Mouse (Mus musculus) forebrain, embryonic 14.5 days (tissue): ENCODE measurements at regions not wholly inside any gene's neighbourhood (a gene's known extent, or its start where the extent isn't known, plus 50 kb on each side); places are given as distances from the start of the nearest gene placed in this dataset.

Source experiments
- ATAC-seq: fragments of 200-750 bp; cut with Nextera tagmentation; 2 replicates; pipeline ENCODE4 v1.8.0; 2017; ENCODE audit warnings: mild to moderate bottlenecking, moderate library complexity
- DNase-seq: peaks from one replicate; pipeline ENCODE4 v3.0.0-alpha.2; 2015; ENCODE audit warnings: low spot score
- H3K27ac ChIP-seq: fragments of 300-500 bp; sonication (generic); 2 replicates; pipeline ENCODE4 v1.5.1; 2014; ENCODE audit warnings: low read depth, mild to moderate bottlenecking, control low read depth, low read length, moderate library complexity
- H3K27me3 ChIP-seq: fragments of 300-500 bp; sonication (generic); replicated peaks from 2 replicates; pipeline ENCODE4 v1.6.1; 2014; ENCODE audit warnings: low read length, control low read depth, mixed read lengths; ENCODE audit not compliant: control insufficient read depth, insufficient read depth
- H3K36me3 ChIP-seq: fragments of 300-500 bp; sonication (generic); 2 replicates; pipeline ENCODE4 v1.6.1; 2014; ENCODE audit warnings: low read length, control low read depth; ENCODE audit not compliant: control insufficient read depth, insufficient read depth
- H3K4me1 ChIP-seq: fragments of 300-500 bp; sonication (generic); 2 replicates; pipeline ENCODE4 v1.6.1; 2014; ENCODE audit warnings: antibody characterized with exemption, low read length, control low read depth; ENCODE audit not compliant: control insufficient read depth, insufficient read depth
- H3K4me2 ChIP-seq: fragments of 300-500 bp; sonication (generic); 2 replicates; pipeline ENCODE4 v1.6.1; 2014; ENCODE audit warnings: mild to moderate bottlenecking, control low read depth, low read length
- H3K4me3 ChIP-seq: fragments of 300-500 bp; sonication (generic); 2 replicates; pipeline ENCODE4 v1.5.1; 2014; ENCODE audit warnings: low read depth, low read length, control low read depth
- H3K9ac ChIP-seq: fragments of 300-500 bp; sonication (generic); 2 replicates; pipeline ENCODE4 v1.6.1; 2014; ENCODE audit warnings: mild to moderate bottlenecking, low read length, control low read depth, moderate library complexity
- H3K9me3 ChIP-seq: fragments of 300-500 bp; sonication (generic); replicated peaks from 2 replicates; pipeline ENCODE4 v1.6.1; 2016; ENCODE audit warnings: low read length, control low read depth, mixed read lengths; ENCODE audit not compliant: control insufficient read depth
- WGBS: fragments of 180-500 bp; shearing (Covaris S2); extraction: QIAGEN DNeasy Blood & Tissue Kit; methylation state at CpG from one replicate; pipeline ENCODE4 v1.1.7; 2014; 5-methylcytosine and 5-hydroxymethylcytosine counted together

DNA sequence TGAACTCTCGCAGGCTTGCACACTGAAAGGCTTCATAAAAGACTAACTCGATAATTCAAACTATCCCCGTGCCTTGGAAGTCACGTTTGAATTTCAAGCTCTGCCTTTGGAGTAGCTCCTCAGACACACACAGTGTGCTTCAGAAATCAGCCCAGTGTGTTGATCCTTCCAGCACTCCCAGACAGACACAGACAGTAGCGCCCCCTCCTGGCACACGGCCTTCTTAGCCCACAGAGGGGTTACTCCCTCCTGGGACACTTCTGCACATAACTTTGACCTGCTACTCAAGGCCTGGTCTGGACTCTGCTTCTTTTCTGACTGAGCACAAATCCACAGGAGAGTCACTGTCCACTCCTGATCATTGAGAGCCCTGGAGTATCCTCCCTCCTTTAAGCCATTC, 182.3 kb upstream of the Spdye4c start:
- Histone ChIP-seq H3K4me2 (no peak overlapping the region), H3K4me3 (no peak overlapping the region), H3K27ac (no peak overlapping the region), H3K36me3 (no peaks in the 10 kb centered on the region), H3K27me3 (no peaks in the 10 kb centered on the region), H3K9me3 (no peaks in the 10 kb centered on the region), H3K4me1 (no peaks in the 10 kb centered on the region; the same call in 1 of the 2 replicates), H3K9ac (no peak overlapping the region)
- whole genome bisulfite sequencing: 33% methylated on average over 6 of the region's 6 CpGs
- ATAC-seq (no peak), DNase-seq (peak; percentile 40)

DNA sequence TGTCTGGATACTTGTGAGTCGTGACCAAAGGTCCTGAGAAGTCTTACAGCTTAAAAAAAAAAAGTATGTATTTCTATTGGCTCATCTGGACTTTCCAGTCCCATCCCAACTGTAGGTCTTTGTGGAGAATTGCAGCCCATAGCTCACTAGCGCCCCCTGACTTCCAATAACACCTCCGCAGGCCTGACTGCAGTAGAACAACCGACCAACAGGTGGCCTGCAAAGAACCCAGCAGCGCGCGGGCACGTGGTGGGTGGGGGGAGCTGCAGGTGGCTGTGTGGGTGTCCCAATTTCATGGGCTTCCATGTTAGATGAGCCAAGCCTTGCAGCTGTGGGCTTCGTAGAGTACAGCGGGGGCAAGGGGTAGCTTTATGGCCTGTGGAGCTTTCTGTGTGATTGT, 178.7 kb upstream of the Spdye4c start:
- ATAC-seq (no peak), DNase-seq (peak; percentile 44)
- Histone ChIP-seq H3K9me3 (no peaks in the 10 kb centered on the region), H3K27me3 (no peaks in the 10 kb centered on the region), H3K27ac (no peak overlapping the region), H3K4me3 (no peak overlapping the region), H3K36me3 (no peaks in the 10 kb centered on the region), H3K4me2 (no peak overlapping the region), H3K9ac (no peak overlapping the region), H3K4me1 (no peaks in the 10 kb centered on the region)
- WGBS: 10% methylated on average over 10 of the region's 10 CpGs

DNA sequence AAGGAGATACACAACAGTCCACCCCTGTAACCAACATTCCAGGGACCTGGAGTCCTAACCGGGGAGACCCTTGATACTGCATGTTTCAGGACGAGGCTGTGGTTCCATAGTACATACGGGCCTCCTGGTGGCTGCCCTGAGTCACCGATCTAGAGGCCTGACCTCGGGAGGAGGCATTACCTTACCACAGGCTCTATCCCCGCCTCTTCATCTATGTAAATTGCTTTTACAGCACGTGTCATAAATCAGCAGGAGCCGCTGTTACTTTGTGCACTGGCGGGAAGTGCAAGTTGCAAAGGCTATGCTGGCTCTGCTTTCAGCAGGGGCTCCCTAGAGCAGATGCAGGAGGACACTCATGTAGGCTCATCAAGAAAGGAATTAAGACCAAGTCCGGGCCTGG, 178.0 kb upstream of the Spdye4c start:
- WGBS: 59% methylated on average over 10 of the region's 10 CpGs
- Histone ChIP-seq H3K9ac (no peak overlapping the region), H3K27me3 (no peaks in the 10 kb centered on the region), H3K9me3 (no peaks in the 10 kb centered on the region), H3K36me3 (no peaks in the 10 kb centered on the region), H3K27ac (no peak overlapping the region), H3K4me1 (no peaks in the 10 kb centered on the region), H3K4me2 (no peak overlapping the region), H3K4me3 (no peak overlapping the region)
- no peak for ATAC-seq
- no peak for DNase-seq

DNA sequence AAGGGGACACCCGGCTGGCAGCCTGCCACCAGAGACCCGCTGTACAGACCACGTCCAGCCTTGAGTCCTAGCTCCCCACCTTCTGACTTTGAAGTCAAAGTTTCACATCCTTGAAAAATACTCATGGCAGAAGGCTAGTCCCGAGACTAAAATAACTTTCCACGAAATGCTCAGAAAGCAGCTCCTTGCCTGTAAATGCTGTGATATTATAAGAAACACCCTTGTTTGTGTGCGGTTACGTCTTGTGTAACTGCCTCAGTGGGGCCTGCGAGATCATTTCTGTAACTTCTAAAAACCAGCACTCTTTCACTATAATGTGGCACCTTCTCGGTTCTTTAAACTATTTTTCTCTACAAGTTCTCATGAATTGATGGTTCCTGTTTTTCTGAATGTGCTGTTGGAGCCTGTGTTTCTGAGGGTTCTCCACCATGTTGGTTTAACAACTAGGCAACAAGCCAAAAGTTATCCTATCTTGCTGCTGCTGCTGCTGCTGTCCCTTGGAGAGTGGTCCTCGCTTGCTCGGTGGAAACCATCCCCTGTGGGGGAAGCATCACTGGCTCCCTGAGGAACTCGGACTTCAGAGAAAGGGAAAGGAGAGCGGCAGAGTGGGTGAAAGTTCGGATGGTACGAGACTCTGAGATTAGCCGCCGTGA, 176.3 kb upstream of the Spdye4c start:
- H3K4me2 ChIP-seq: no peak overlapping the region
- WGBS: 83% methylated on average over 17 of the region's 17 CpGs
- H3K4me1 ChIP-seq: no peaks in the 10 kb centered on the region
- DNase-seq (no peak), ATAC-seq (no peak)
- no peaks in the 10 kb centered on the region for H3K27me3 ChIP-seq
- H3K27ac ChIP-seq: no peak overlapping the region
- no peaks in the 10 kb centered on the region for H3K36me3 ChIP-seq
- H3K4me3 ChIP-seq: no peak overlapping the region
- H3K9ac ChIP-seq: no peak overlapping the region
- H3K9me3 ChIP-seq: no peaks in the 10 kb centered on the region

DNA sequence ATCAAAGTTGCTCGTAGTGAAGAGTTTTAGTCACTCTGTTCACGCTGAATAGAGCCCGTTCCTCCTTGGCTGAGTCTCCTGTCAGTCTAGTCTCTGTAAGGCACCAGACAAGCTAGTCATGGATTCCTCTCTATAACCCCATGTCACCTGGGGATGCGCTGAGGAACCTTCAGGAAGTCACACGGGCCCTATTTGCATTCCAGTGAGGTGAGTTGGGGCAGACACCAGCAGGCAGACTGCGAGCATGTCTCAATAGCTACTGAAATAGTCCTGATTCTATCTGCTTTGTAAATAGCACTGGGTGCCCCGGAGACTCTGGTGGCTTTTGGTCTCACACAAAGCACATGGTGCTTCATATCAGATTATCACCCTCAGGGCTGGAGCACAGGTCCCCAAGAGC, 174.6 kb upstream of the Spdye4c start:
- Histone ChIP-seq H3K27me3 (no peaks in the 10 kb centered on the region), H3K4me1 (no peaks in the 10 kb centered on the region), H3K9ac (no peak overlapping the region), H3K27ac (no peak overlapping the region), H3K9me3 (no peaks in the 10 kb centered on the region), H3K36me3 (no peaks in the 10 kb centered on the region), H3K4me2 (no peak overlapping the region), H3K4me3 (no peak overlapping the region)
- ATAC-seq (no peak), DNase-seq (no peak)
- 86% methylated on average over 7 of the region's 7 CpGs for WGBS

DNA sequence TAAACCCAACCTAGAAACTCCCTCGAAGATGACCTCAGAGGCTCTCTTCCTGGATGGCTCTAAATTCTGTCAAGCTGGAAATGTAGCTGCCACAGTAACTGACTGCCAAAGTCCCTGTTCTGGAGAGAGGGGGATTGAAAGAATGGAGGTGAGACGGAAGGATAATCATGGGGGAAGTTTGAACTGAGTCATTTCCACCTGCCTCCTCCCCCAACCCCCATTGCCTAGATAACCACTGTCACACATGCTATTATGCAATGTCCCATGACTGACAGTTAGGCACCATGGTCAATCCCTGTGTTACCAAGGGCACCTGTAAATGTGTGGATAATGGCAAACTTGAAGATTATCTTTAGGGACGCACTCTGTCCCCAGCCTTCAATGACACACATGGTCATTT, 172.0 kb upstream of the Spdye4c start:
- Histone ChIP-seq H3K36me3 (no peaks in the 10 kb centered on the region), H3K9me3 (no peaks in the 10 kb centered on the region), H3K4me3 (no peak overlapping the region), H3K27ac (no peak overlapping the region), H3K4me2 (no peak overlapping the region), H3K4me1 (no peaks in the 10 kb centered on the region), H3K9ac (no peak overlapping the region), H3K27me3 (no peaks in the 10 kb centered on the region)
- 74% methylated on average over 3 of the region's 3 CpGs for WGBS
- ATAC-seq (no peak), DNase-seq (no peak)

GRCm38 (mm10) chr2:128420406-128420805, 170.6 kb upstream of the Spdye4c start:
- Histone ChIP-seq H3K4me1 (no peaks in the 10 kb centered on the region), H3K27me3 (no peaks in the 10 kb centered on the region), H3K27ac (no peak overlapping the region), H3K36me3 (no peaks in the 10 kb centered on the region), H3K4me2 (no peak overlapping the region), H3K9me3 (no peaks in the 10 kb centered on the region), H3K4me3 (no peak overlapping the region), H3K9ac (no peak overlapping the region)
- ATAC-seq (no peak), DNase-seq (no peak)
- WGBS: 89% methylated on average over 10 of the region's 10 CpGs

- Histone ChIP-seq H3K4me3 (no peak overlapping the region), H3K27ac (no peak overlapping the region), H3K4me2 (no peak overlapping the region), H3K27me3 (no peaks in the 10 kb centered on the region), H3K4me1 (no peaks in the 10 kb centered on the region), H3K9ac (no peak overlapping the region), H3K36me3 (no peaks in the 10 kb centered on the region), H3K9me3 (no peaks in the 10 kb centered on the region)
- WGBS: 44% methylated on average over 6 of the region's 6 CpGs
- DNase-seq: no peak
- no peak for ATAC-seq
Observed at GRCm38 (mm10) chr2:128422677-128423076, 168.3 kb upstream of the Spdye4c start.

DNA sequence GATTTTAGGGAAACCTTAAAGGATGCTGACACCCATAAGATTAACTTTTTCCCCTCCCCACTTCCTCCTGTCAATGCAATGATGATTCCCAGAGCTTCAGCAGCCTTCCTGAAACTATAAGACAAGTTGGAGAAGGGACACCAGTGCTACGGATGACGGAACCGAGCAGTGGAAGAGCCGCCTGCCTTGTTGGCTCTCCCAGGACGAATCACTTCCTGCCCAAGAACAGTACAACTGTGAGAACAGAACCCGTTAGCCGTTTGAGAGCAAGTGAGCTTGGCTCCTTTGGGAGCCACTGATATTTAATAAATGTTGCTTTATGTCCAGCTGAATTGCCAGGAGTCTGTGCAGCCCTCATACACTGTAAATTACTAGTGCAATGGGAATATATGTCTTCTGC, 166.8 kb upstream of the Spdye4c start:
- DNase-seq: no peak
- 90% methylated on average over 7 of the region's 7 CpGs for WGBS
- Histone ChIP-seq H3K9ac (no peak overlapping the region), H3K4me1 (no peaks in the 10 kb centered on the region), H3K27me3 (no peaks in the 10 kb centered on the region), H3K4me2 (no peak overlapping the region), H3K4me3 (no peak overlapping the region), H3K36me3 (no peaks in the 10 kb centered on the region), H3K27ac (no peak overlapping the region), H3K9me3 (no peaks in the 10 kb centered on the region)
- ATAC-seq: no peak
